Mouse (Mus musculus) olfactory bulb, adult 2 months (tissue): ENCODE results near the gene Scp2.

Experiments used
- CTCF ChIP-seq: fragments of 200-500 bp; IDR thresholded peaks from 2 replicates; pipeline ENCODE4 v1.5.1; 2012; ENCODE audit warnings: low read depth, mild to moderate bottlenecking, low read length, moderate library complexity; ENCODE audit not compliant: insufficient read depth
- POLR2A ChIP-seq: fragments of 200-500 bp; IDR thresholded peaks from 2 replicates; pipeline ENCODE4 v1.6.1; 2012; ENCODE audit warnings: mild to moderate bottlenecking, low read depth, low read length, moderate library complexity; ENCODE audit not compliant: insufficient read depth

- TF ChIP-seq CTCF = no peak
- no peak for TF ChIP-seq POLR2A
These were observed 87.6 kb downstream of the Scp2 start for GRCm38 (mm10) chr4:108057247-108057646.
